Mouse (Mus musculus): ENCODE data around the gene Gad1.

- TF ChIP-seq CTCF (IDR thresholded peaks at IDR 0.05; ENCODE audit: extremely low read depth, insufficient read depth, insufficient read length, insufficient replicate concordance) (peak; percentile 11; the same call in 1 of the 2 replicates), POLR2A (IDR thresholded peaks at IDR 0.05; ENCODE audit: low read depth, low read length) (no peak)
These were observed 43.7 kb upstream of the Gad1 start for GRCm38 (mm10) chr2:70509021-70509632.
